Mouse (Mus musculus) megakaryocyte, embryonic 14.5 days (primary cell): ENCODE results near the gene Stx1b.

ENCODE experiments used
- FLI1 ChIP-seq: IDR thresholded peaks from 2 replicates; pipeline ENCODE4 v1.6.1; 2012; ENCODE audit warnings: low read length, inconsistent platforms, mixed read lengths
- GATA1 ChIP-seq: IDR thresholded peaks from 3 replicates; pipeline ENCODE4 v1.6.1; 2012; ENCODE audit warnings: mixed read lengths, low read length, inconsistent platforms, borderline replicate concordance

DNA sequence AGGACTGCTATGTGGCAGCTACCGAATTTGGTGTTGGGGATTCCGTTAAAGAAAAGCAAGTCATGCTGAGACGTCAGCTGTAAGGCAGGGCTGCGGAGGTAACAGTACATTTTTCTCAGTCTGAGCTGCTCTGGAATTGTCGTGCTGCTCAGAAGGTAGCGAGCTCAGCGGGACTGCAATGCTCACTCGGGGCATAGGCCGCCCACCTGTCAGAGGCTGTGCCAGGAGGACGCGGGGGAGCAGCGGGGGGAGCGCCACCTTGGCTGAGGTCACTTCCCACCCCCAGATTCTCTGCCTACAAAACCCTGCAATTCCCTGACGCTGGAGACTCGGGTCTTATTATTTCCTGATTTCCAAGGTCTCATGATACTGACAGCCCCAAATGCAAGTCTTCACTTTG is 16.5 kb upstream of the Stx1b start:
- no peak for TF ChIP-seq GATA1
- TF ChIP-seq FLI1: no peak
